Mouse (Mus musculus) kidney, adult 2 months (tissue): ENCODE measurements around the gene Pmf1.

Experiments used
- CTCF ChIP-seq: fragments of 200-500 bp; conservative IDR thresholded peaks from 2 replicates; pipeline ENCODE4 v1.5.1; 2011; ENCODE audit warnings: low read depth, mild to moderate bottlenecking, control low read depth, low read length, moderate library complexity, mixed read lengths; ENCODE audit not compliant: insufficient read depth, insufficient read length
- POLR2A ChIP-seq: fragments of 200-500 bp; IDR thresholded peaks from one replicate; pipeline ENCODE4 v1.6.1; 2011; ENCODE audit warnings: low read depth, low read length, control low read depth

DNA sequence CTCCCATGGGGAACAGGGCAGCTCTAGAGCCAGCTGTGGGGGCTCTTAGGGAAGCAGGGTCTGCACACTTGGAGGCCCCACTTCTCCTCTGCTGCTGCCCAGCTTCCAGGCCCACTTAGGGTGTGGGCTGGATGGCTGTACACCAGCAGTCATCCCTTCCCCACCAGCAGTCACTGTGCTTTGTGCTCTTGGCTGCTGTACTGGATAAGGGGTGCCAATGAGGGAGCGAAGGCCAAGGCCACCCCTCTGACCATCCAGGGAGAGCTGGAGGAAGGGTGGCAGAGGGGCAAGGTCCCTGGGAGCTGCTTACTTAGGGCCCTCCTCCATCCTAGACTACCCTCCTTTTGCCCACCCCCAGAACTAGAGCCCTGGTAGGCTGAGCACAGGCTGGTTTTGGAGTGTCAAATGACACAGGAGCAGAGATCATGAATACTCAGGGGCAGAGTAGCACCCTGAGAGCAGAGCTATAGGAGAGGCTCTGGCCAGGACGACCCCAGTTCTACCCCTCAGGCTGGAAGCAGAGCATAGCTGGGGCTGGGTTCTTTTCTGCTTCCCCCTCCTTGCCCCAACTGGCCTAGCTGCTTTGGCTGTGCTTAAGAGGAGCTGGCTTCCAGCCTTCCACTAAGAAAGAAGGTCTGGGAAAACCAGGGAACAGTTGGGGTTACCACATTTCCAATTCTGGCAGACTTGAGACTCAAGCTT lies 48.4 kb downstream of the Pmf1 start:
- TF ChIP-seq CTCF (no peak), POLR2A (no peak)
